Mouse (Mus musculus): ENCODE measurements around the gene Cln3.
A peak's percentile ranks its signal among the peaks of the same experiment; 100 is the strongest.

GRCm38 (mm10) chr7:126625807-126626600 lies 40.4 kb upstream of the Cln3 start:
- TF ChIP-seq MAFK (IDR thresholded peaks at IDR 0.05; ENCODE audit: insufficient read depth, low read depth, low read length) (peak; percentile 67), ZNF384 (IDR thresholded peaks at IDR 0.05; ENCODE audit: low read depth, low read length) (no peak), CHD2 (IDR thresholded peaks at IDR 0.05; ENCODE audit: low read depth, low read length) (no peak)

All from ES-E14 (cell line).